In genomic region chr10:5139246-5139931, GRCm38 (mm10) we compare ENCODE assay signal across 21 mouse cellular contexts.
DNase-seq lines count a peak whose midpoint lies in the region; ATAC-seq and TF ChIP-seq lines count a peak whose summit lies in the region.
"Had no signal": no experiment of that assay in that cellular context is flagged by ENCODE, and none has a peak within 500 bp of the region (broad histone marks: within the 10 kb centered on the region; RNA-seq: fewer than 3 reads in every experiment).

No protein-coding gene starts in this region.

- DNase-seq in heart, adult 8-10 months (ENCODE audit: low spot score): peak; percentile 9
- no peak for DNase-seq in heart, postnatal 36 days
- DNase-seq in lung, embryonic 14.5 days: peak; percentile 48
- no peak for DNase-seq in lung, postnatal 14 days
- peak; percentile 54 for DNase-seq in kidney, postnatal 14 days
- no peak for DNase-seq in ovary, postnatal 14 days (ENCODE audit: low spot score)
- no peak for DNase-seq in adrenal gland, postnatal 25 days
- DNase-seq: cerebellum, adult 8-10 months; layer of hippocampus, postnatal 36 days; right cerebral cortex, postnatal 14 days; spleen, adult 18-20 months had no signal

- TF ChIP-seq CTCF in lung, embryonic 14.5 days (IDR thresholded peaks at IDR 0.05; ENCODE audit: low read depth): no peak

- peak; percentile 44 for ATAC-seq in lung, embryonic 14.5 days (ENCODE audit: insufficient read depth)
- ATAC-seq in intestine, embryonic 15.5 days: 0 out of 2 replicates have a peak, but pooled peaks have one; percentile 31
- ATAC-seq: forebrain, embryonic 13.5 days; midbrain, embryonic 15.5 days had no signal

- H3K4me2 ChIP-seq in lung, embryonic 14.5 days: no peak overlapping the region
- no peak overlapping the region for H3K4me2 ChIP-seq in intestine, embryonic 15.5 days (replicated peaks)
- H3K4me2 ChIP-seq: forebrain, embryonic 13.5 days; heart, embryonic 15.5 days; hindbrain, embryonic 12.5 days; limb, embryonic 15.5 days; midbrain, embryonic 15.5 days; stomach, embryonic 15.5 days had no signal

- 50% methylated on average over 3 of the region's 3 CpGs for WGBS in lung, embryonic 14.5 days
- 56% methylated on average over 3 of the region's 3 CpGs for WGBS in intestine, embryonic 15.5 days

- intact Hi-C loops in heart, postnatal 36 days (cut with DNase I): no loop called here

- H3K9me3 ChIP-seq in lung, embryonic 14.5 days (ENCODE audit: low read depth, low read length): no peaks in the 10 kb centered on the region
- no peaks in the 10 kb centered on the region for H3K9me3 ChIP-seq in intestine, embryonic 15.5 days
- H3K9me3 ChIP-seq: embryonic facial prominence, embryonic 10.5 days; forebrain, embryonic 13.5 days; heart, embryonic 15.5 days; hindbrain, embryonic 12.5 days; limb, embryonic 15.5 days; midbrain, embryonic 15.5 days; stomach, embryonic 15.5 days had no signal

- no peaks in the 10 kb centered on the region for H3K27me3 ChIP-seq in lung, embryonic 14.5 days (ENCODE audit: insufficient read depth, low read length)
- H3K27me3 ChIP-seq in intestine, embryonic 15.5 days (replicated peaks): no peaks in the 10 kb centered on the region
- H3K27me3 ChIP-seq: CH12.LX; forebrain, embryonic 13.5 days; heart, embryonic 15.5 days; hindbrain, embryonic 12.5 days; limb, embryonic 15.5 days; midbrain, embryonic 15.5 days; stomach, embryonic 15.5 days had no signal

- peaks cover 10% of the 10 kb centered on the region; the same call in 1 of the 2 replicates for H3K36me3 ChIP-seq in lung, embryonic 14.5 days (ENCODE audit: insufficient read depth)
- H3K36me3 ChIP-seq in intestine, embryonic 15.5 days: no peaks in the 10 kb centered on the region
- H3K36me3 ChIP-seq: embryonic facial prominence, embryonic 10.5 days; midbrain, embryonic 15.5 days had no signal

- no peak overlapping the region for H3K9ac ChIP-seq in lung, embryonic 14.5 days
- no peak overlapping the region for H3K9ac ChIP-seq in intestine, embryonic 15.5 days
- H3K9ac ChIP-seq: forebrain, embryonic 13.5 days; heart, embryonic 15.5 days; hindbrain, embryonic 12.5 days; limb, embryonic 15.5 days; midbrain, embryonic 15.5 days; stomach, embryonic 15.5 days had no signal

- no peak overlapping the region for H3K27ac ChIP-seq in lung, embryonic 14.5 days (ENCODE audit: low read depth)
- no peak overlapping the region for H3K27ac ChIP-seq in intestine, embryonic 15.5 days
- H3K27ac ChIP-seq: embryonic facial prominence, embryonic 10.5 days; forebrain, embryonic 13.5 days; heart, embryonic 15.5 days; hindbrain, embryonic 12.5 days; limb, embryonic 15.5 days; midbrain, embryonic 15.5 days; stomach, embryonic 15.5 days had no signal

- H3K4me1 ChIP-seq in lung, embryonic 14.5 days (ENCODE audit: insufficient read depth): no peaks in the 10 kb centered on the region
- H3K4me1 ChIP-seq in intestine, embryonic 15.5 days (replicated peaks): no peaks in the 10 kb centered on the region
- H3K4me1 ChIP-seq: embryonic facial prominence, embryonic 10.5 days; forebrain, embryonic 13.5 days; heart, embryonic 15.5 days; hindbrain, embryonic 12.5 days; limb, embryonic 15.5 days; midbrain, embryonic 15.5 days; stomach, embryonic 15.5 days had no signal

- H3K4me3 ChIP-seq in lung, embryonic 14.5 days (ENCODE audit: low read depth, low read length): no peak overlapping the region
- H3K4me3 ChIP-seq in intestine, embryonic 15.5 days (replicated peaks): no peak overlapping the region
- H3K4me3 ChIP-seq: embryonic facial prominence, embryonic 10.5 days; forebrain, embryonic 13.5 days; heart, embryonic 15.5 days; hindbrain, embryonic 12.5 days; limb, embryonic 15.5 days; midbrain, embryonic 15.5 days; myocyte; stomach, embryonic 15.5 days had no signal

Comparison
In these comparisons a context has a peak if more than half of its experiments do, and no peak if none do; other contexts are left out.
1. DNase-seq: peak in heart, adult 8-10 months (single experiment), lung, embryonic 14.5 days (single experiment) and kidney, postnatal 14 days (single experiment); none in heart, postnatal 36 days (0 of 2), lung, postnatal 14 days (single experiment), ovary, postnatal 14 days (single experiment) and adrenal gland, postnatal 25 days (single experiment).